Mouse (Mus musculus) forebrain, postnatal 0 days (tissue): ENCODE results near the gene Rasgrf1. TPM values are rescaled to one million over a fixed set of nuclear protein-coding genes. Genes with fewer than 3 reads are reported as not detected.

Source experiments
- ATAC-seq: fragments of 200-750 bp; cut with Nextera tagmentation; 2 replicates; pipeline ENCODE4 v1.8.0; 2017; ENCODE audit warnings: mild to moderate bottlenecking, moderate library complexity
- DNase-seq: peaks from one replicate; pipeline ENCODE4 v3.0.0-alpha.2; 2015
- H3K27ac ChIP-seq: fragments of 300-500 bp; sonication (generic); 2 replicates; pipeline ENCODE4 v1.5.1; 2014; ENCODE audit warnings: low read depth, mild to moderate bottlenecking, antibody characterized with exemption, low read length, moderate library complexity, mixed read lengths
- H3K27me3 ChIP-seq: fragments of 300-500 bp; sonication (generic); 2 replicates; pipeline ENCODE4 v1.6.1; 2014; ENCODE audit warnings: mild to moderate bottlenecking, low read length, mixed read lengths; ENCODE audit not compliant: insufficient read depth
- H3K36me3 ChIP-seq: fragments of 300-500 bp; sonication (generic); 2 replicates; pipeline ENCODE4 v1.6.1; 2014; ENCODE audit warnings: mild to moderate bottlenecking, moderate library complexity; ENCODE audit not compliant: insufficient read depth
- H3K4me1 ChIP-seq: fragments of 300-500 bp; sonication (generic); 2 replicates; pipeline ENCODE4 v1.6.1; 2014; ENCODE audit warnings: antibody characterized with exemption; ENCODE audit not compliant: insufficient read depth
- H3K4me2 ChIP-seq: fragments of 300-500 bp; sonication (generic); 2 replicates; pipeline ENCODE4 v1.6.1; 2014; ENCODE audit warnings: low read depth, mild to moderate bottlenecking, moderate library complexity
- H3K4me3 ChIP-seq: fragments of 300-500 bp; sonication (generic); 2 replicates; pipeline ENCODE4 v1.5.1; 2014; ENCODE audit warnings: low read depth, low read length, mixed read lengths
- H3K9ac ChIP-seq: fragments of 300-500 bp; sonication (generic); 2 replicates; pipeline ENCODE4 v1.6.1; 2014; ENCODE audit warnings: mild to moderate bottlenecking
- H3K9me3 ChIP-seq: fragments of 300-500 bp; sonication (generic); 2 replicates; pipeline ENCODE4 v1.6.1; 2016; ENCODE audit warnings: low read length
- CTCF ChIP-seq: sonication (generic); IDR thresholded peaks from 2 replicates; pipeline ENCODE4 v1.5.1; 2016; ENCODE audit warnings: antibody characterized with exemption, control low read depth, low read depth
- WGBS: fragments of 180-500 bp; shearing (Covaris S2); extraction: QIAGEN DNeasy Blood & Tissue Kit; methylation state at CpG from one replicate; pipeline ENCODE4 v1.1.7; 2014; 5-methylcytosine and 5-hydroxymethylcytosine counted together
- polyA plus RNA-seq: library from polyadenylated mRNA; unstranded; fragments of >200 nt; fragmentation: Nextera tagmentation; extraction: Ambion mirVana; gene quantifications from 2 replicates; pipeline ENCODE4 v1.2.1, GENCODE M21; 2015
- total RNA-seq: library from RNA; depleted of rRNA; stranded (reverse); fragments of >200 nt; gene quantifications from 2 replicates; pipeline ENCODE4 v1.2.3, GENCODE M21; 2014

Rasgrf1 gene
- total and polyA plus RNA-seq, 2 experiments from 2014 or later: 19.3 to 33.2 TPM

GRCm38 (mm10) chr9:89916471-89916870, 6.8 kb downstream of the Rasgrf1 start:
- no peak overlapping the region for H3K4me2 ChIP-seq
- H3K27ac ChIP-seq: no peak overlapping the region
- no peaks in the 10 kb centered on the region for H3K36me3 ChIP-seq
- H3K4me1 ChIP-seq: no peaks in the 10 kb centered on the region
- H3K4me3 ChIP-seq: no peak overlapping the region
- DNase-seq (no peak), ATAC-seq (no peak)
- no peak overlapping the region for H3K9ac ChIP-seq
- no peaks in the 10 kb centered on the region for H3K9me3 ChIP-seq
- H3K27me3 ChIP-seq: peaks cover 9% of the 10 kb centered on the region
- WGBS: 93% methylated on average over 7 of the region's 7 CpGs
- TF ChIP-seq CTCF: no peak

- Histone ChIP-seq H3K9ac (no peak overlapping the region), H3K9me3 (no peaks in the 10 kb centered on the region), H3K36me3 (no peaks in the 10 kb centered on the region), H3K4me2 (no peak overlapping the region), H3K4me3 (no peak overlapping the region), H3K27me3 (no peaks in the 10 kb centered on the region), H3K4me1 (no peaks in the 10 kb centered on the region), H3K27ac (no peak overlapping the region)
- ATAC-seq: no peak
- no peak for TF ChIP-seq CTCF
- no peak for DNase-seq
- 87% methylated on average over 1 of the region's 1 CpGs for WGBS
Observed at GRCm38 (mm10) chr9:89917431-89917830, 7.7 kb downstream of the Rasgrf1 start.

GRCm38 (mm10) chr9:89918832-89919231, 9.1 kb downstream of the Rasgrf1 start:
- DNase-seq: no peak
- Histone ChIP-seq H3K4me3 (no peak overlapping the region), H3K4me1 (no peaks in the 10 kb centered on the region), H3K27ac (no peak overlapping the region), H3K27me3 (no peaks in the 10 kb centered on the region), H3K9ac (no peak overlapping the region), H3K4me2 (no peak overlapping the region), H3K9me3 (no peaks in the 10 kb centered on the region), H3K36me3 (no peaks in the 10 kb centered on the region)
- no peak for ATAC-seq
- no peak for TF ChIP-seq CTCF
- 62% methylated on average over 5 of the region's 5 CpGs for WGBS

GRCm38 (mm10) chr9:89921121-89921520, 11.4 kb downstream of the Rasgrf1 start:
- no peak overlapping the region for H3K4me3 ChIP-seq
- no peak overlapping the region for H3K27ac ChIP-seq
- no peak overlapping the region for H3K9ac ChIP-seq
- ATAC-seq (no peak), DNase-seq (no peak)
- no peak overlapping the region for H3K4me2 ChIP-seq
- WGBS: 70% methylated on average over 9 of the region's 9 CpGs
- H3K27me3 ChIP-seq: no peaks in the 10 kb centered on the region
- H3K9me3 ChIP-seq: no peaks in the 10 kb centered on the region
- no peaks in the 10 kb centered on the region for H3K36me3 ChIP-seq
- no peaks in the 10 kb centered on the region for H3K4me1 ChIP-seq
- TF ChIP-seq CTCF: no peak

GRCm38 (mm10) chr9:89922666-89923065, 13.0 kb downstream of the Rasgrf1 start:
- no peaks in the 10 kb centered on the region for H3K27me3 ChIP-seq
- TF ChIP-seq CTCF: no peak
- H3K36me3 ChIP-seq: no peaks in the 10 kb centered on the region
- no peak for ATAC-seq
- H3K9me3 ChIP-seq: no peaks in the 10 kb centered on the region
- H3K27ac ChIP-seq: no peak overlapping the region
- H3K4me3 ChIP-seq: no peak overlapping the region
- DNase-seq: no peak
- no peaks in the 10 kb centered on the region for H3K4me1 ChIP-seq
- H3K4me2 ChIP-seq: no peak overlapping the region
- no peak overlapping the region for H3K9ac ChIP-seq
- WGBS: 100% methylated on average over 1 of the region's 1 CpGs

GRCm38 (mm10) chr9:89924836-89925235, 15.1 kb downstream of the Rasgrf1 start:
- Histone ChIP-seq H3K27me3 (no peaks in the 10 kb centered on the region), H3K4me3 (no peak overlapping the region), H3K4me2 (no peak overlapping the region), H3K36me3 (no peaks in the 10 kb centered on the region), H3K27ac (no peak overlapping the region), H3K4me1 (no peaks in the 10 kb centered on the region), H3K9me3 (no peaks in the 10 kb centered on the region), H3K9ac (no peak overlapping the region)
- no peak for ATAC-seq
- no peak for DNase-seq
- no peak for TF ChIP-seq CTCF
- 52% methylated on average over 1 of the region's 1 CpGs for WGBS

GRCm38 (mm10) chr9:89928497-89928896, 18.8 kb downstream of the Rasgrf1 start:
- no peaks in the 10 kb centered on the region for H3K36me3 ChIP-seq
- no peak for DNase-seq
- H3K4me1 ChIP-seq: no peaks in the 10 kb centered on the region
- H3K9me3 ChIP-seq: no peaks in the 10 kb centered on the region
- no peak overlapping the region for H3K9ac ChIP-seq
- no peaks in the 10 kb centered on the region for H3K27me3 ChIP-seq
- H3K27ac ChIP-seq: no peak overlapping the region
- H3K4me3 ChIP-seq: no peak overlapping the region
- no peak for ATAC-seq
- no peak overlapping the region for H3K4me2 ChIP-seq
- TF ChIP-seq CTCF: no peak

- no peak overlapping the region for H3K4me2 ChIP-seq
- DNase-seq: no peak
- no peak for TF ChIP-seq CTCF
- H3K4me1 ChIP-seq: no peaks in the 10 kb centered on the region
- H3K4me3 ChIP-seq: no peak overlapping the region
- no peaks in the 10 kb centered on the region for H3K27me3 ChIP-seq
- H3K9me3 ChIP-seq: no peaks in the 10 kb centered on the region
- no peak for ATAC-seq
- H3K36me3 ChIP-seq: no peaks in the 10 kb centered on the region
- H3K9ac ChIP-seq: no peak overlapping the region
- WGBS: 68% methylated on average over 1 of the region's 1 CpGs
- H3K27ac ChIP-seq: no peak overlapping the region
Observed at GRCm38 (mm10) chr9:89940428-89940827, 30.7 kb downstream of the Rasgrf1 start.
